Mouse (Mus musculus) testis, adult 10 weeks (tissue): ENCODE data around the gene Gtf2h2. TPM values are rescaled to one million over a fixed set of nuclear protein-coding genes. Genes with fewer than 3 reads are reported as not detected.

Source experiments
- polyA plus RNA-seq: library from polyadenylated mRNA; stranded (reverse); fragments of 350-450 nt; fragmentation: Illumina TruSeq; extraction: RNeasy Lipid Tissue Mini Kit (QIAGEN cat#74804); gene quantifications from one replicate; pipeline ENCODE4 v1.2.3, GENCODE M21; 2014; ENCODE audit warnings: low read depth, low replicate concordance

The Gtf2h2 gene
- polyA plus RNA-seq = 70.5 TPM

GRCm38 (mm10) chr13:100492061-100492787 is at the start of gene Gtf2h2:
Gene Gtf2h2, minus strand, starts transcription at chr13:100492579.

GRCm38 (mm10) chr13:100452415-100453127 is 39.8 kb downstream of the Gtf2h2 start, which contains the start of gene Naip1:
Gene Naip1, minus strand, starts transcription at chr13:100452869.

Other genes with a start within 250 kb of the Gtf2h2 start
- gene Naip5, start 246.3 kb downstream of the Gtf2h2 start, polyA plus RNA-seq = 0.57 TPM
- 0.32 TPM for gene Naip6, start 174.9 kb downstream of the Gtf2h2 start, polyA plus RNA-seq
- 0.17 TPM for gene Naip1, start 39.7 kb downstream of the Gtf2h2 start, polyA plus RNA-seq
- gene Ocln, start 60.1 kb upstream of the Gtf2h2 start, polyA plus RNA-seq = 7.9 TPM
- gene Marveld2, start 124.4 kb upstream of the Gtf2h2 start, polyA plus RNA-seq = 0.64 TPM
- 2,518 TPM for gene Ak6, start 158.4 kb upstream of the Gtf2h2 start, polyA plus RNA-seq
- 116 TPM for gene Rad17, start 158.5 kb upstream of the Gtf2h2 start, polyA plus RNA-seq
- 241 TPM for gene Taf9, start 159.0 kb upstream of the Gtf2h2 start, polyA plus RNA-seq
- gene Ccdc125, start 177.1 kb upstream of the Gtf2h2 start, polyA plus RNA-seq = 0.21 TPM
- 38.1 TPM for gene Cdk7, start 238.4 kb upstream of the Gtf2h2 start, polyA plus RNA-seq